Mouse (Mus musculus): ENCODE data around the gene Rnf121. TPM values are rescaled to one million over a fixed set of nuclear protein-coding genes. Genes with fewer than 3 reads are reported as not detected.
"Not testable (repeated sequence)": the region's sequence is repeated elsewhere in the genome, so short reads cannot be mapped to it uniquely, and the experiment has no call there.

The Rnf121 gene
- total and polyA plus RNA-seq, 2 experiments from 2014 or later, result 22.0 to 31.3 TPM

DNA sequence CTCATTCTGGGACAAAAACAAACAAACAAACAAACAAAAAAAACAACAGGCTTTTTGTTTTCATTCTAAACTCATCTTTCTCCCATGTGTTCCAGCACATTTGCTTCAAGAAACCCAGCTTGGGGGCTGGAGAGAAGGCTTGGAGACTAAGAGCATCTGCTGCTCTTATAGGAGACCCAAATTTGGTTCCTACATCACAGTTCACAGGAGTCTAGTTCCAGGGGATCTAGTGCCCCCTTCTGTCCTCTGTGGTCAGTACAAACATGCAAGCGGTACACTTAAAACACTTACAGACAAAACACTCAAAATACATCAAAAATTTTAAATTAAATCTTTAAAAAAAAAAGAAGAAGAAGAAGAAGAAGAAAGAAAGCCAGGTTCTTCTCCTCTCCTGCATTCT lies 30.4 kb downstream of the Rnf121 start:
- no peak for DNase-seq (ENCODE audit: low spot score)
- WGBS, result 87% methylated on average over 1 of the region's 1 CpGs
- no peak overlapping the region for H3K27ac ChIP-seq (ENCODE audit: low read depth, low read length)
- ATAC-seq (ENCODE audit: low FRiP score), result no peak
- H3K9ac ChIP-seq (replicated peaks; ENCODE audit: low read length, poor library complexity, severe bottlenecking), result no peak overlapping the region
- H3K4me2 ChIP-seq (ENCODE audit: low read depth, low read length, poor library complexity, severe bottlenecking), result no peak overlapping the region
- peaks cover 66% of the 10 kb centered on the region for H3K36me3 ChIP-seq (ENCODE audit: insufficient read depth, low read length)
- H3K9me3 ChIP-seq (ENCODE audit: low read length), result no peaks in the 10 kb centered on the region
- no peak overlapping the region for H3K4me3 ChIP-seq (ENCODE audit: low read depth, low read length)
- peak; percentile 33; the same call in 1 of the 2 replicates for TF ChIP-seq CTCF (IDR thresholded peaks at IDR 0.05)
- H3K27me3 ChIP-seq (ENCODE audit: insufficient read depth, low read length), result no peaks in the 10 kb centered on the region
- no peaks in the 10 kb centered on the region for H3K4me1 ChIP-seq (ENCODE audit: insufficient read depth, low read length)

- Histone ChIP-seq H3K36me3 (ENCODE audit: insufficient read depth, low read length) (peaks cover 48% of the 10 kb centered on the region), H3K27me3 (ENCODE audit: insufficient read depth, low read length) (no peaks in the 10 kb centered on the region), H3K9me3 (ENCODE audit: low read length) (no peaks in the 10 kb centered on the region), H3K4me2 (ENCODE audit: low read depth, low read length, poor library complexity, severe bottlenecking) (no peak overlapping the region), H3K4me1 (ENCODE audit: insufficient read depth, low read length) (no peaks in the 10 kb centered on the region), H3K9ac (replicated peaks; ENCODE audit: low read length, poor library complexity, severe bottlenecking) (no peak overlapping the region), H3K4me3 (ENCODE audit: low read depth, low read length) (no peak overlapping the region), H3K27ac (ENCODE audit: low read depth, low read length) (no peak overlapping the region)
- ATAC-seq (ENCODE audit: low FRiP score), result no peak
- no peak for TF ChIP-seq CTCF (IDR thresholded peaks at IDR 0.05)
- whole genome bisulfite sequencing, result 84% methylated on average over 2 of the region's 2 CpGs
- no peak for DNase-seq (ENCODE audit: low spot score)
Measured at GRCm38 (mm10) chr7:102025187-102026119, 39.8 kb downstream of the Rnf121 start.

DNA sequence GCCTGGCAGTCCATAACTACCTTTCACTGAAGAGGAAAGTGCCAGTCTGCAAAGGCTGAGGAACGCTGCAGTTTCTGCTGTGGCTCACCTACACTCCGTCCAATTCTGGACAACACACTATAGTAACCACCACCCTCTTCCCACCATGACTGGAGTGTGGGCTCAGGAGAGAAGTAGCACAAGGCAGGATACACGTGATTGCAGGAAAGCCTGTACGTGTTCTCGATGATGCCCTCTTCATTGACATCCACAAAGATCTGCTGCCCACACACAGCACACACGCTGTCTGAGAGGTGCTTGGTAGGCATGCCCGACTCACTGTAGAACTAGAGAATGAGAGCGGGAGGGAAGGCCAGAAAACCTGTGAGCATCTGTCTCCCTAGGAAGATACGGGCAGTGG lies 41.4 kb downstream of the Rnf121 start:
- ATAC-seq (ENCODE audit: low FRiP score), result no peak
- peaks cover 44% of the 10 kb centered on the region for H3K36me3 ChIP-seq (ENCODE audit: insufficient read depth, low read length)
- 96% methylated on average over 9 of the region's 9 CpGs for WGBS

GRCm38 (mm10) chr7:102020934-102021333 lies 44.3 kb downstream of the Rnf121 start:
- H3K9ac ChIP-seq (replicated peaks; ENCODE audit: low read length, poor library complexity, severe bottlenecking); H3K4me3 ChIP-seq (ENCODE audit: low read depth, low read length); DNase-seq (ENCODE audit: low spot score); H3K27ac ChIP-seq (ENCODE audit: low read depth, low read length); H3K27me3 ChIP-seq (ENCODE audit: insufficient read depth, low read length); H3K4me2 ChIP-seq (ENCODE audit: low read depth, low read length, poor library complexity, severe bottlenecking); ATAC-seq (ENCODE audit: low FRiP score); H3K4me1 ChIP-seq (ENCODE audit: insufficient read depth, low read length); H3K9me3 ChIP-seq (ENCODE audit: low read length): not testable (repeated sequence)
- 83% methylated on average over 2 of the region's 2 CpGs for WGBS
- peaks cover 49% of the 10 kb centered on the region for H3K36me3 ChIP-seq (ENCODE audit: insufficient read depth, low read length)

More for the DNA sequence above, 41.4 kb downstream of the Rnf121 start:
- Histone ChIP-seq H3K27me3 (ENCODE audit: insufficient read depth, low read length) (no peaks in the 10 kb centered on the region), H3K4me1 (ENCODE audit: insufficient read depth, low read length) (no peaks in the 10 kb centered on the region), H3K4me3 (ENCODE audit: low read depth, low read length) (no peak overlapping the region), H3K27ac (ENCODE audit: low read depth, low read length) (no peak overlapping the region), H3K9me3 (ENCODE audit: low read length) (no peaks in the 10 kb centered on the region), H3K4me2 (ENCODE audit: low read depth, low read length, poor library complexity, severe bottlenecking) (no peak overlapping the region), H3K9ac (replicated peaks; ENCODE audit: low read length, poor library complexity, severe bottlenecking) (no peak overlapping the region)
- DNase-seq (ENCODE audit: low spot score), result no peak
- no peak for TF ChIP-seq CTCF (IDR thresholded peaks at IDR 0.05)

GRCm38 (mm10) chr7:102019362-102019761 lies 45.9 kb downstream of the Rnf121 start:
- 82% methylated on average over 3 of the region's 3 CpGs for WGBS
- no peak for DNase-seq (ENCODE audit: low spot score)
- H3K9ac ChIP-seq (replicated peaks; ENCODE audit: low read length, poor library complexity, severe bottlenecking), result no peak overlapping the region
- no peak for ATAC-seq (ENCODE audit: low FRiP score)
- no peak overlapping the region for H3K4me3 ChIP-seq (ENCODE audit: low read depth, low read length)
- no peak overlapping the region for H3K4me2 ChIP-seq (ENCODE audit: low read depth, low read length, poor library complexity, severe bottlenecking)
- no peaks in the 10 kb centered on the region for H3K4me1 ChIP-seq (ENCODE audit: insufficient read depth, low read length)
- H3K27me3 ChIP-seq (ENCODE audit: insufficient read depth, low read length), result no peaks in the 10 kb centered on the region
- no peaks in the 10 kb centered on the region for H3K9me3 ChIP-seq (ENCODE audit: low read length)
- no peak overlapping the region for H3K27ac ChIP-seq (ENCODE audit: low read depth, low read length)
- H3K36me3 ChIP-seq (ENCODE audit: insufficient read depth, low read length), result peaks cover 56% of the 10 kb centered on the region
- no peak for TF ChIP-seq CTCF (IDR thresholded peaks at IDR 0.05)

DNA sequence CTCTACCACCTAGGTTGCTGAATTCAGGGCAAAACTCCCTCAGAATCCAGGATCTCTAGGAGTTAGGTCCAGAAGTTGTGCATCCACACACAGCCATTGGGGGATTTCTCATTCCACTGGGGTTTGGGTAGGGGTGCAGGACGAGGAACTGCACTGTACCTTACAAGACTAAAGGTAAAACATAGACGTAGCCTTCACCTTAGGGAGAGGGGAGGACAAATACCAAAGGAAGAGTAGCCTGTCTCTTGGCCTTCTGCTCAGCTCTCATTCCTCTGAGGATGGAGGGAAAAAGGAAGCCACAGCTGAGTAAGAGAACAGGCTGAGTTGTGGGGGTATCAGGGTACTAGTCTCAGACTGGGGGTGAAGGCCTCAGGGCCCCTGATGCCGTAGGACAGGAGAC lies 46.7 kb downstream of the Rnf121 start, which contains the start of gene Il18bp:
Gene Il18bp (minus strand): TSS at position 101 of the 400 bp plus-strand sequence.
- no peak within 1 kb of the TSS for H3K4me2 ChIP-seq (ENCODE audit: low read depth, low read length, poor library complexity, severe bottlenecking)
- 89% methylated on average over 3 of the region's 3 CpGs for WGBS
- H3K27ac ChIP-seq (ENCODE audit: low read depth, low read length), result no peak within 1 kb of the TSS
- DNase-seq (ENCODE audit: low spot score), result no peak
- peaks cover 58% of the 10 kb centered on the region for H3K36me3 ChIP-seq (ENCODE audit: insufficient read depth, low read length)
- H3K9me3 ChIP-seq (ENCODE audit: low read length), result no peaks in the 10 kb centered on the region
- no peaks in the 10 kb centered on the region for H3K4me1 ChIP-seq (ENCODE audit: insufficient read depth, low read length)
- H3K4me3 ChIP-seq (ENCODE audit: low read depth, low read length), result no peak within 1 kb of the TSS
- H3K27me3 ChIP-seq (ENCODE audit: insufficient read depth, low read length), result no peaks in the 10 kb centered on the region
- TF ChIP-seq CTCF (IDR thresholded peaks at IDR 0.05), result no peak
- ATAC-seq (ENCODE audit: low FRiP score), result no peak
- no peak within 1 kb of the TSS for H3K9ac ChIP-seq (replicated peaks; ENCODE audit: low read length, poor library complexity, severe bottlenecking)
